Mouse (Mus musculus): ENCODE measurements around the gene Stk35. TPM values are rescaled to one million over a fixed set of nuclear protein-coding genes. Genes with fewer than 3 reads are reported as not detected.
A peak's percentile ranks its signal among the peaks of the same experiment; 100 is the strongest.
"Not testable (repeated sequence)": the region's sequence is repeated elsewhere in the genome, so short reads cannot be mapped to it uniquely, and the experiment has no call there.

The Stk35 gene
- polyA plus RNA-seq, 1 experiment from 2014 or later: 18.0 TPM

DNA sequence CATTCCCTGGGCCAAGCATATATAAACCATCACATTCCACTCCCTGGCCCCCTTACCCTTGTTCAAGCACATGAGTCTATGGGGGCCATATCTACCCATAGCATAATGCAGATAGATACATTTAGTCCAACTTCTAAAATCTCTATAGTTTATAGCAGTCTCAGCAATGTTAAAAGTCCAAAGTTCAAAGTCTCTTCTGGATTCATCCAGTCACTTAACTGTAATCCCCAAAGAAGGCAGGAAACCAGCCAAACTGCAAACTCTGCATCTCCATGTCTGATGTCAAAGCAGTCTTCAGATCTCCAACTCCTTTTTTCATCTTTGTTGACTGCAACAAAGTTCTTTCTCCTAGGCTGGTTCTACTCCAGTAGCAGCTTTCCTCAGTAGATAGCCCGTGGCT lies 38.0 kb downstream of the Stk35 start:
- no peak overlapping the region for H3K9ac ChIP-seq
- no peak for ATAC-seq (ENCODE audit: low FRiP score)

DNA sequence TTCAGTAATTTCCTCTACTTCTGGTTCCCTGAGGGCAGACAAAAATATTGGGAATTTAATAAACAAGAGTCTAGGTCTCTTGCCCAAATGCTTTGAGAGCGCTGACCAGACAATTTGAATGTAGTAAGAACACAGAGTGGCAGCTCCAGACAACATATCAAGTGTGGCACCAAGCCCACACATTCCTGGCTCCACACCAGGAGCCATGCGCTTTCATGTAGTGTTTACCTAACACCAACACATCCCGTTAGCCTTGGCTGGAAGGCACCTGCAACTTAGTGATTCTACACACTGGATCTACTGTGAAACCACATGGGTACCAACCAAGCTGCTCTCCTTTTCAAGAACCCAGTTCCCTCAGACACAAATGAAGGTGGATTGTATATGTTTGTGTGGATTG lies 45.5 kb downstream of the Stk35 start:
- Histone ChIP-seq H3K4me2 (replicated peaks) (no peak overlapping the region), H3K9ac (no peak overlapping the region), H3K4me1 (no peaks in the 10 kb centered on the region), H3K36me3 (no peaks in the 10 kb centered on the region), H3K27me3 (no peaks in the 10 kb centered on the region), H3K9me3 (replicated peaks) (no peaks in the 10 kb centered on the region), H3K4me3 (no peak overlapping the region), H3K27ac (no peak overlapping the region)
- WGBS: 94% methylated on average over 3 of the region's 3 CpGs
- ATAC-seq (ENCODE audit: low FRiP score): no peak

More for the DNA sequence above, 38.0 kb downstream of the Stk35 start:
- no peak overlapping the region for H3K27ac ChIP-seq
- H3K4me3 ChIP-seq: no peak overlapping the region
- H3K4me1 ChIP-seq: no peaks in the 10 kb centered on the region
- no peak overlapping the region for H3K4me2 ChIP-seq (replicated peaks)
- H3K36me3 ChIP-seq: no peaks in the 10 kb centered on the region
- no peaks in the 10 kb centered on the region for H3K9me3 ChIP-seq (replicated peaks)
- WGBS: 94% methylated on average over 1 of the region's 1 CpGs
- H3K27me3 ChIP-seq: no peaks in the 10 kb centered on the region

DNA sequence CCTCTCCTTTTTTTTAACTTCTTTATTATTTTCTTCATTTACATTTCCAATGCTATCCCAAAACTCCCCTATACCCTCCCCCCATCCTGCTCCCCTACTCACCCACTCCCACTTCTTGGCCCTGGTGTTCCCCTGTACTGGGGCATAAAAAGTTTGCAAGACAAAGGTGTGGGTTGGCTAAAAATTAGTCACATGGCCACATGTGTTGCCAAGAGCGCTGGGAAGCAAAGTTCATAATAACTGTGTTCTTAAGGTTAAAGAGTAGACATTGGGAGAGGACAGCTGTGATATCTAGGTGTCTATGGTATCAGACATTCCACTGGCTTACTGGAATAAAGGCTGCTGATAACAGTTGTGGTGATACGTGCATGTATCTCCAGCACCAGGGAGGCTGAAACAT lies 46.2 kb downstream of the Stk35 start:
- ATAC-seq (ENCODE audit: low FRiP score): no peak
- no peaks in the 10 kb centered on the region for H3K4me1 ChIP-seq
- H3K27me3 ChIP-seq: no peaks in the 10 kb centered on the region
- H3K4me2 ChIP-seq (replicated peaks): no peak overlapping the region
- no peaks in the 10 kb centered on the region for H3K36me3 ChIP-seq
- H3K9me3 ChIP-seq (replicated peaks): no peaks in the 10 kb centered on the region
- WGBS: 93% methylated on average over 2 of the region's 2 CpGs
- H3K4me3 ChIP-seq: no peak overlapping the region
- no peak overlapping the region for H3K9ac ChIP-seq
- no peak overlapping the region for H3K27ac ChIP-seq

DNA sequence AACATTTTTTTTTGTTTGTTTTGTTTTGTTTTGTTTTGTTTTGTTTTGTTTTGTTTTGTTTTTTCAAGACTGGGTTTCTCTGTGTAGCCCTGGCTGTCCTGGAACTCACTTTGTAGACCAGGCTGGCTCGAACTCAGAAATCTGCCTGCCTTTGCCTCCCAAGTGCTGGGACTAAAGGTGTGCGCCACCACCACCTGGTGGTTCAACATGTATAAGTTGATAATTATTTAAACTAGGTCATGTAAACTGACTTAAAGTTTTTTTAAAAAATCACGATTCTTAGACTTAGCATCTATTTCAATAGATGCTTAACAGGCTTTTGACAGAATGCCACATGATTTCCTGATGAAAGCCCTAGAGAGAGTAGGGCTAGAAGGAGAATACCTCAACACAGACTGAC lies 48.8 kb downstream of the Stk35 start:
- not testable (repeated sequence) for H3K27ac ChIP-seq; H3K4me2 ChIP-seq (replicated peaks); ATAC-seq (ENCODE audit: low FRiP score); H3K4me1 ChIP-seq; H3K27me3 ChIP-seq; H3K4me3 ChIP-seq; H3K9ac ChIP-seq; H3K36me3 ChIP-seq; H3K9me3 ChIP-seq (replicated peaks)
- 94% methylated on average over 3 of the region's 3 CpGs for WGBS

DNA sequence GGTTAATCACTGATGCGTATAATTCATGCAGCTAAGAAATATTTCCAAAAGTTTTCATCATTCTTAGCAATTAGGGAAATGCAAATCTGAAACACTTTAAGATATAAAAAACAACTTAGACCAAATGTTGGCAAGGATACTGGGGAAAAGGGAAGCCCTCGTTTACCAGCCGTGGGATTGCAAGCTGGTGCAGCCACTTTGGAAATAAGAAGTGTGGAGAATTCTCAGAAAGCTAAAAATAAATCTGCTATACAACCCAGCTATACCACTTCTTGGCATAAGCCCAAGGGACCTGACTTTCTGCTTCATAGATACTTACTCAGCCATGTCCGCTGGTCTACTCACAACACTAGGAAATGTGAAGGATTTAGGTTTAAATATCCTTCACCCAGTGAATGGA lies 51.2 kb downstream of the Stk35 start:
- no peak overlapping the region for H3K4me2 ChIP-seq (replicated peaks)
- no peak overlapping the region for H3K9ac ChIP-seq
- H3K4me3 ChIP-seq: no peak overlapping the region
- H3K4me1 ChIP-seq: no peaks in the 10 kb centered on the region
- no peaks in the 10 kb centered on the region for H3K9me3 ChIP-seq (replicated peaks)
- WGBS: 97% methylated on average over 4 of the region's 4 CpGs
- H3K27me3 ChIP-seq: no peaks in the 10 kb centered on the region
- no peaks in the 10 kb centered on the region for H3K36me3 ChIP-seq
- H3K27ac ChIP-seq: no peak overlapping the region
- ATAC-seq (ENCODE audit: low FRiP score): no peak

DNA sequence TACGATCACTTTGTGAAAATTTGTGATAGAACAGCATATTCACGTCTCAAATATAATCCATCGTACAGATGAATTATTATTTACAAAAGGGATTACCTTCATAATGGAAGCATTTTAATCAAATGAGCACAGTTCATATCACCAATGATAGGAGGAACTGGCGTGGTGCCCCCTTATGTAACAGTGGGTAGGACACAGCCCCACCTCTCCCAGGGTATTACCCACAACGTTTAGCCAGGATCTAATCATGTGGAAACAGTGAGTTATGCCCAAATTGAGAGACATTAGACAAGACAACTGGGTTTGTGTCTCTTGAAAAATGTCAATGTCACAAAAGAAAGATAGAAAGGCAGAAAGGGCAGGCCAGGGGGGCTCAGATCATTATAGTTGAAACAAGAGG lies 62.9 kb downstream of the Stk35 start:
- no peak for ATAC-seq (ENCODE audit: low FRiP score)
- Histone ChIP-seq H3K27me3 (no peaks in the 10 kb centered on the region), H3K4me2 (replicated peaks) (no peak overlapping the region), H3K36me3 (no peaks in the 10 kb centered on the region), H3K27ac (no peak overlapping the region), H3K9me3 (replicated peaks) (no peaks in the 10 kb centered on the region), H3K4me3 (no peak overlapping the region), H3K4me1 (no peaks in the 10 kb centered on the region), H3K9ac (no peak overlapping the region)
- 86% methylated on average over 5 of the region's 5 CpGs for WGBS

DNA sequence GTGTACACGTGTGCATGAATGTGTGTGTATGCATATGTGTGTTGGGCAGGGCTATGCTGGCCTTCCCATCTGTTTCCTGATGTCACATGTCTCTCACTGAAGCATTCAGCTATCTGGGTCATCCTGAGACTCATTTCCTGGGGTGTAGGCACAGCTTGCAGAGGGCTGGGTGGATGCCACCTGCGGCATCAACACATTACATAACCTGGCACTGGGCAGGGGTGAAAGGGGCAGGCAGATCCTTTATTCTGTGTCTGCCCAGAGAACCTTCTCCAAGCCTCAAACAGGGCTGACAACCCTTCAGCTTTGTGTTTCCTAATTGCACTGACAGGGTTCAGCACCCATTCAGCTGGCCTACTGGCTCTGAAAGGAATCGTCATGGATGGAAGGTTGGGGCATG lies 64.6 kb downstream of the Stk35 start:
- ATAC-seq (ENCODE audit: low FRiP score): no peak
- WGBS: 74% methylated on average over 3 of the region's 3 CpGs
- H3K9ac ChIP-seq: no peak overlapping the region
- H3K27me3 ChIP-seq: no peaks in the 10 kb centered on the region
- no peaks in the 10 kb centered on the region for H3K9me3 ChIP-seq (replicated peaks)
- H3K27ac ChIP-seq: no peak overlapping the region
- no peaks in the 10 kb centered on the region for H3K4me1 ChIP-seq
- no peak overlapping the region for H3K4me3 ChIP-seq
- H3K4me2 ChIP-seq (replicated peaks): no peak overlapping the region
- no peaks in the 10 kb centered on the region for H3K36me3 ChIP-seq

DNA sequence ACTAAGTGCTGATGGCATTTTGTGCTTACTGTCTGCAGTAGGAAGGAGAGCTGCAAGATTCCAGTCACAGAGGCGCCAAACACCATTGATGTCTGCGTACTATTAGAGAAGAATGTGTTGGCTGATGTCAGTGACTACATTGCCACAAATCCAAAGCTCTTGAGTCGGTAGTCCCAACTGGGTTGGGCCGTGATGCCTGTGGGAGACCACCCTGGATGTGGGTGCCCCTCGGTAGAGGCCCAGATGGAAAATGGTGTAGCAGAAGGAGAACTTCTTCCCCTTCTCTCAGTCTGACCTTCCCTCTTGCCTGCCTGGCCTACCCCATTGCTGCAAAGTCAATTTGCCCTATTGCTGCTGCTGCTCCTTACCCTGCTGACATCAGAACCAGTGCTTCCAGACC lies 68.8 kb downstream of the Stk35 start:
- Histone ChIP-seq H3K36me3 (no peaks in the 10 kb centered on the region), H3K9me3 (replicated peaks) (no peaks in the 10 kb centered on the region), H3K9ac (no peak overlapping the region), H3K27me3 (no peaks in the 10 kb centered on the region), H3K27ac (no peak overlapping the region), H3K4me3 (no peak overlapping the region), H3K4me1 (no peaks in the 10 kb centered on the region), H3K4me2 (replicated peaks) (no peak overlapping the region)
- ATAC-seq (ENCODE audit: low FRiP score): no peak
- 92% methylated on average over 5 of the region's 5 CpGs for WGBS

DNA sequence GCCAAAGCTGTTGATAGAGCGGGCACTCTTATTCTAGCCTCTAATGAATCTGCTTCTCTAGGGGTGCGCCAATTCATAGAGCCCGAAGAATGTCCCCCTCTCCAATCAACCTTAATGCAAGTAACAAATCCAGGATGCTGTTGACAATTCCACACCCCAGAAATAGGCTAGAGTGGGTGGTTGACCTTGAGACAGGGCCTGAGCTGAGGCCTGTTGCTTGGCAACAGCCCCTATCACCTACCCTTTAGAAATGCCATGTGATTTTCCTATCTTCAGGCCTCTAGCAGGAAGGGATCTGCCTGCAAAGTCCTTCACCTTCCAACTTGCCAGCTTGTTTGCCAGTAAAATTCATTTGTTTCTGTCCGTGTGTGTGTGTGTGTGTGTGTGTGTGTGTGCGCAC lies 70.9 kb downstream of the Stk35 start:
- H3K4me2 ChIP-seq (replicated peaks): no peak overlapping the region
- H3K36me3 ChIP-seq: no peaks in the 10 kb centered on the region
- ATAC-seq (ENCODE audit: low FRiP score): no peak
- H3K9me3 ChIP-seq (replicated peaks): no peaks in the 10 kb centered on the region
- no peak overlapping the region for H3K27ac ChIP-seq
- no peaks in the 10 kb centered on the region for H3K4me1 ChIP-seq
- H3K27me3 ChIP-seq: no peaks in the 10 kb centered on the region
- WGBS: 97% methylated on average over 5 of the region's 5 CpGs
- no peak overlapping the region for H3K9ac ChIP-seq
- H3K4me3 ChIP-seq: no peak overlapping the region

DNA sequence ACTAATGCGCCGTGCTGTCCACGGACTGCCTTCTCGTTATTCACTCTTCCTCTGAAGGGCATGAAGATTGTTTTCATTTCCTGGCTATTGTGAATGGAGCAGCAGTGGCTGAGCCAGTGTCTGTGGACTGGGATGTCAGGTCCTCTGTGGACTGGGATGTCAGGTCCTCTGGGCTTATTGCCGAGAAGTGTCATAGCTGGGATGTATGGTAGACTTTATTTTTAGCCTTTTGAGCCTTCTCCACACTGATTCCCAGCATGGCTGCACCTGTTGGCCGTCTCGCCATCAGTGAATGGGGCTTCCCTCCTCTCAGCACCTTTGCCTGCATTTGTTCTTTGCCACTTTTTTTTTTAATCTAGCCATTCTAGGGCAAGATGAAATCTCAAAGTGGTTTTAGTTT lies 71.8 kb downstream of the Stk35 start:
- no peak overlapping the region for H3K4me2 ChIP-seq (replicated peaks)
- no peak for ATAC-seq (ENCODE audit: low FRiP score)
- 82% methylated on average over 7 of the region's 7 CpGs for WGBS
- no peaks in the 10 kb centered on the region for H3K4me1 ChIP-seq
- H3K36me3 ChIP-seq: no peaks in the 10 kb centered on the region
- H3K9ac ChIP-seq: no peak overlapping the region
- H3K9me3 ChIP-seq (replicated peaks): no peaks in the 10 kb centered on the region
- no peak overlapping the region for H3K27ac ChIP-seq
- H3K27me3 ChIP-seq: no peaks in the 10 kb centered on the region
- no peak overlapping the region for H3K4me3 ChIP-seq

DNA sequence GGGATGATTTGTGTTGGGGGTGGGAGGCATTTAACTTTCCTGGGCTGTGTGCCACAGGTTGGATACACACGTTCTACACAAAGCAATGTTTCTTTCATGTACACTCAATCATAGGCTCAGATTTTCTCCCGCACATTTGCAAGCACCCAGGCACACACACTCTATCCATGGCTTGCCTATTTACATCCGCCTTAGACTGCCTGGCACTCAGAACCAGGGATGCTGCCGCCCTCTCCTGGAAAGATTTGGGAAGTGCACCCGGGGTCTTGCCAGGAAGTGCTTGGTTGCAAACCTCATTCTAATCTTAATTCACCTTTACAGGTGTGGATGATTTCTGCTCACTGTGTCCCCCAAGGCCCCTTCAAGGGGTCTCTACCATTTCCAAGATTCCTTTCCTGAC lies 73.2 kb downstream of the Stk35 start:
- ATAC-seq (ENCODE audit: low FRiP score): peak; percentile 52; the same call in 1 of the 2 replicates
- Histone ChIP-seq H3K9ac (no peak overlapping the region), H3K27me3 (no peaks in the 10 kb centered on the region), H3K4me3 (no peak overlapping the region), H3K27ac (no peak overlapping the region), H3K36me3 (no peaks in the 10 kb centered on the region), H3K4me1 (no peaks in the 10 kb centered on the region), H3K9me3 (replicated peaks) (no peaks in the 10 kb centered on the region), H3K4me2 (replicated peaks) (no peak overlapping the region)
- 7% methylated on average over 5 of the region's 5 CpGs for WGBS

DNA sequence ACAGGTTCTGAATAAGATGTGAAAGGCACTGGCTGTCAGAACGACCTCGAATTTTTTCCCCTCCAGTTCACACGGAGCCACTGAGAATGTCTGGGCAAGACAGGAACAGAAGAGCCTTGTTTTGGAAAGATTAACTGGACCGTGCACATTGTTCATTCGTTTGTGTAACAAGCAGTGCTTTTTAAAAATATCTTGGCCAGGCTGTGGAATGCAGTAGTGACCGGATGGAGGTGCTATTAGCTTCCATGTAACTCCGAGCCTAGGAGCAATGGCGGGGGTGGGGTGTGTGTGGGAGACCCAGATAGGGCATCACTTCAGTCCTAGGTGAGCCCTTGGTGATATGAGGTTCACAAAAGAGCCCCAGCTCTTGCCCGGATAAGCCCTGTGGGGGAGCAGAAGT lies 73.8 kb downstream of the Stk35 start:
- Histone ChIP-seq H3K27me3 (no peaks in the 10 kb centered on the region), H3K27ac (no peak overlapping the region), H3K4me3 (no peak overlapping the region), H3K9me3 (replicated peaks) (no peaks in the 10 kb centered on the region), H3K36me3 (no peaks in the 10 kb centered on the region), H3K9ac (no peak overlapping the region), H3K4me1 (no peaks in the 10 kb centered on the region), H3K4me2 (replicated peaks) (no peak overlapping the region)
- no peak for ATAC-seq (ENCODE audit: low FRiP score)
- 56% methylated on average over 9 of the region's 9 CpGs for WGBS

DNA sequence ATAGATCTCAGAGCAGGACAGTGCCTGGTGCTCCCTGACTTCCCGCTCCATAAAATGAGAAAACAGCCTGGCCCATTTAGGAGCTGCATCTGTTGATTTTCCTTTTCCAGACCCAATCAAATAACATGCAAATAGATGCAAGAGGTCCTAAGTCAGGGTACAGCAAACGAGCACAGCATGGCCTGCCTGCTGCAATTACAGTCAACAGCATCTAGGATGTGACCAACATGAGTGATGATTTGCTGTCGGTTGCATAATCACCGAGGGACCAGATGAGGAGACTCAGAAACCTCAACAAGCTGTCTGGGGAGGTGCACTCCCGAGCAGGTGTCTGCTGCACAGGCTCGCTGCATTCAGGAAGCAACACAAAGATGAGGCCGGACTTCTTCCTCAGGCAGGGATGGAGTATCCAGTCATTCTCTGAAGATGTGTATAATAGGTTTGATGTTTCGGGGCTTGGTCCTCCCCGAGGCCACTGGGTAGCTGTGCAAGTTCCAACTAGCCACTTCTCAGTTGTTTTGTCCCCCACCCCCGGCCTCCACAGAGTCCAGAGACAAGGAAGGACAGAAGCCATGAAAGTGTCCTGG lies 74.3 kb downstream of the Stk35 start:
- ATAC-seq (ENCODE audit: low FRiP score): no peak
- H3K27ac ChIP-seq: no peak overlapping the region
- no peaks in the 10 kb centered on the region for H3K4me1 ChIP-seq
- no peaks in the 10 kb centered on the region for H3K9me3 ChIP-seq (replicated peaks)
- H3K9ac ChIP-seq: no peak overlapping the region
- no peaks in the 10 kb centered on the region for H3K36me3 ChIP-seq
- H3K4me2 ChIP-seq (replicated peaks): no peak overlapping the region
- 76% methylated on average over 10 of the region's 10 CpGs for WGBS
- no peaks in the 10 kb centered on the region for H3K27me3 ChIP-seq
- H3K4me3 ChIP-seq: no peak overlapping the region

Measured in hindbrain, embryonic 12.5 days (tissue).